Mouse (Mus musculus) spleen, adult 2 months (tissue): ENCODE results near the gene Grid2ip. TPM values are rescaled to one million over a fixed set of nuclear protein-coding genes. Genes with fewer than 3 reads are reported as not detected.

ENCODE experiments used
- DNase-seq, 2 experiments: peaks; one replicate each; pipeline versions ENCODE4 v3.0.0 to v3.0.0-alpha.2; 2012 to 2021; ENCODE audit warnings: low spot score in 2 of 2, low read depth in 1 of 2
- H3K27ac ChIP-seq: fragments of 200-500 bp; 2 replicates; pipeline ENCODE4 v1.5.1; 2012; ENCODE audit warnings: low read length, inconsistent platforms; ENCODE audit not compliant: insufficient read depth
- H3K27me3 ChIP-seq: fragments of 200-500 bp; 2 replicates; pipeline ENCODE4 v1.6.1; 2012; ENCODE audit warnings: mild to moderate bottlenecking, moderate library complexity, low read length, inconsistent platforms; ENCODE audit not compliant: control insufficient read depth, insufficient read depth
- H3K36me3 ChIP-seq: fragments of 200-500 bp; 2 replicates; pipeline ENCODE4 v1.6.1; 2012; ENCODE audit warnings: mild to moderate bottlenecking, low read length, inconsistent platforms; ENCODE audit not compliant: control insufficient read depth, insufficient read depth
- H3K4me1 ChIP-seq: fragments of 200-500 bp; 2 replicates; pipeline ENCODE4 v1.6.1; 2011; ENCODE audit warnings: inconsistent platforms; ENCODE audit not compliant: control insufficient read depth, insufficient read depth, insufficient read length
- H3K4me3 ChIP-seq: fragments of 200-500 bp; 2 replicates; pipeline ENCODE4 v1.5.1; 2011; ENCODE audit warnings: mild to moderate bottlenecking, inconsistent platforms; ENCODE audit not compliant: insufficient read depth, insufficient read length; ENCODE audit errors: extremely low read depth
- CTCF ChIP-seq: fragments of 200-500 bp; IDR thresholded peaks from 2 replicates; pipeline ENCODE4 v1.5.1; 2011; ENCODE audit warnings: mild to moderate bottlenecking, inconsistent platforms; ENCODE audit not compliant: insufficient read depth, insufficient read length, insufficient replicate concordance; ENCODE audit errors: extremely low read depth
- POLR2A ChIP-seq: fragments of 200-500 bp; IDR thresholded peaks from 2 replicates; pipeline ENCODE4 v1.6.1; 2011; ENCODE audit warnings: low read depth, low read length, inconsistent platforms
- WGBS: fragments of 180-500 bp; shearing (Covaris S2); methylation state at CpG from one replicate; pipeline ENCODE4 v1.1.7; 2018; 5-methylcytosine and 5-hydroxymethylcytosine counted together
- polyA plus RNA-seq: library from polyadenylated mRNA; depleted of rRNA; stranded (reverse); fragments of >200 nt; gene quantifications from 2 replicates; pipeline ENCODE4 v1.2.3, GENCODE M21; 2012

Gene Grid2ip
- polyA plus RNA-seq, 1 experiment, result not detected

DNA sequence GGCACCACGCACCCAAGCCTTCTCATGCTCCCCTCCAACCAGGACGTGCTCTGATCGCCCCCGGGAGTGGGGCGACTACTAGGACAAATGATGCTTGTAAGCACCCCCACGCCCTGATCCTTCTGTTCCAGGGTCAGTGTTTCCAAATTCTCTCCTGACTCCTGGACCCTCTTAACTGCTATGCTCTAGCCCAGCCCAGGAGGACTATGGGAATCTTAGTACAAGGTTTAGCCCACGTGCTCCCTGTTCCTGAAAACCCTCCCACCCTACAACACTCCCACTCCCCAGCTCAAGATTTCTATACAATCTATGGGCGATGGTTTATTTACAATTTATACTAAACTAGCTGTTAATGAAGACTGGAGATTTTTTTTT, 41.6 kb upstream of the Grid2ip start:
- peaks cover 4% of the 10 kb centered on the region; the same call in 1 of the 2 replicates for H3K4me1 ChIP-seq
- WGBS, result 27% methylated on average over 8 of the region's 8 CpGs
- TF ChIP-seq POLR2A (no peak), CTCF (no peak)
- no peak overlapping the region for H3K4me3 ChIP-seq
- H3K36me3 ChIP-seq, result peaks cover 20% of the 10 kb centered on the region
- no peak for DNase-seq
- H3K27me3 ChIP-seq, result no peaks in the 10 kb centered on the region
- H3K27ac ChIP-seq, result no peak overlapping the region

- H3K27me3 ChIP-seq, result no peaks in the 10 kb centered on the region
- WGBS, result 93% methylated on average over 5 of the region's 5 CpGs
- H3K27ac ChIP-seq, result no peak overlapping the region
- DNase-seq, result no peak
- TF ChIP-seq CTCF (no peak), POLR2A (no peak)
- H3K36me3 ChIP-seq, result peaks cover 18% of the 10 kb centered on the region
- peaks cover 4% of the 10 kb centered on the region; the same call in 1 of the 2 replicates for H3K4me1 ChIP-seq
- no peak overlapping the region for H3K4me3 ChIP-seq
Observed at GRCm38 (mm10) chr5:143316605-143317287, 40.4 kb upstream of the Grid2ip start.

- H3K27me3 ChIP-seq, result no peaks in the 10 kb centered on the region
- peaks cover 23% of the 10 kb centered on the region for H3K36me3 ChIP-seq
- peaks cover 4% of the 10 kb centered on the region; the same call in 1 of the 2 replicates for H3K4me1 ChIP-seq
Observed at GRCm38 (mm10) chr5:143317288-143317610, 39.9 kb upstream of the Grid2ip start.

GRCm38 (mm10) chr5:143328690-143329495, 28.2 kb upstream of the Grid2ip start, which contains the start of gene Zdhhc4:
Gene Zdhhc4, minus strand, starts transcription at chr5:143329256.
- Histone ChIP-seq H3K27me3 (no peaks in the 10 kb centered on the region), H3K4me3 (peak within 1 kb of the TSS; percentile 81), H3K27ac (peak within 1 kb of the TSS; percentile 69), H3K36me3 (peaks cover 11% of the 10 kb centered on the region), H3K4me1 (peaks cover 3% of the 10 kb centered on the region; the same call in 1 of the 2 replicates)
- peak; percentile 74 to 92 for DNase-seq
- WGBS, result under 1% methylated on average over 56 of the region's 57 CpGs
- no peak for TF ChIP-seq CTCF
- TF ChIP-seq POLR2A, result peak; percentile 48

More at GRCm38 (mm10) chr5:143317288-143317610, 39.9 kb upstream of the Grid2ip start:
- 55% methylated on average over 8 of the region's 8 CpGs for WGBS
- TF ChIP-seq CTCF (no peak), POLR2A (no peak)
- no peak for DNase-seq
- H3K4me3 ChIP-seq, result no peak overlapping the region
- no peak overlapping the region for H3K27ac ChIP-seq

GRCm38 (mm10) chr5:143333872-143334271, 23.3 kb upstream of the Grid2ip start:
- no peak overlapping the region for H3K4me3 ChIP-seq
- WGBS, result 10% methylated on average over 5 of the region's 5 CpGs
- DNase-seq, result peak; percentile 53 to 64

GRCm38 (mm10) chr5:143334418-143335088, 22.6 kb upstream of the Grid2ip start:
- Histone ChIP-seq H3K27ac (no peak overlapping the region), H3K36me3 (no peaks in the 10 kb centered on the region), H3K4me1 (0 out of 2 replicates have a peak, but pooled peaks cover 4% of the 10 kb centered on the region), H3K27me3 (no peaks in the 10 kb centered on the region), H3K4me3 (no peak overlapping the region)
- 21% methylated on average over 14 of the region's 14 CpGs for WGBS
- TF ChIP-seq CTCF (no peak), POLR2A (no peak)
- no peak for DNase-seq

More at GRCm38 (mm10) chr5:143333872-143334271, 23.3 kb upstream of the Grid2ip start:
- Histone ChIP-seq H3K4me1 (0 out of 2 replicates have a peak, but pooled peaks cover 4% of the 10 kb centered on the region), H3K27ac (no peak overlapping the region), H3K27me3 (no peaks in the 10 kb centered on the region), H3K36me3 (no peaks in the 10 kb centered on the region)
- TF ChIP-seq POLR2A (no peak), CTCF (peak; percentile 70; the same call in 1 of the 2 replicates)
